Mouse (Mus musculus) midbrain, embryonic 16.5 days (tissue): ENCODE measurements around the gene Sos1. TPM values are rescaled to one million over a fixed set of nuclear protein-coding genes. Genes with fewer than 3 reads are reported as not detected.
A peak's percentile ranks its signal among the peaks of the same experiment; 100 is the strongest.

Experiments used
- ATAC-seq: fragments of 200-750 bp; cut with Nextera tagmentation; 2 replicates; pipeline ENCODE4 v1.8.0; 2017; ENCODE audit warnings: moderate TSS enrichment
- H3K27ac ChIP-seq: fragments of 300-500 bp; sonication (generic); 2 replicates; pipeline ENCODE4 v1.5.1; 2014; ENCODE audit warnings: mild to moderate bottlenecking, low read length, mixed read lengths
- H3K27me3 ChIP-seq: fragments of 300-500 bp; sonication (generic); 2 replicates; pipeline ENCODE4 v1.6.1; 2014; ENCODE audit warnings: low read depth, low read length, mixed read lengths; ENCODE audit not compliant: control insufficient read depth, insufficient read depth
- H3K36me3 ChIP-seq: fragments of 300-500 bp; sonication (generic); 2 replicates; pipeline ENCODE4 v1.6.1; 2014; ENCODE audit warnings: mild to moderate bottlenecking, low read length, moderate library complexity, mixed read lengths; ENCODE audit not compliant: control insufficient read depth, insufficient read depth
- H3K4me1 ChIP-seq: fragments of 300-500 bp; sonication (generic); 2 replicates; pipeline ENCODE4 v1.6.1; 2014; ENCODE audit warnings: mild to moderate bottlenecking, low read length, mixed read lengths; ENCODE audit not compliant: control insufficient read depth, insufficient read depth
- H3K4me2 ChIP-seq: fragments of 300-500 bp; sonication (generic); 2 replicates; pipeline ENCODE4 v1.6.1; 2014; ENCODE audit warnings: mild to moderate bottlenecking, low read length, mixed read lengths
- H3K4me3 ChIP-seq: fragments of 300-500 bp; sonication (generic); 2 replicates; pipeline ENCODE4 v1.5.1; 2014; ENCODE audit warnings: low read depth, mild to moderate bottlenecking, low read length, moderate library complexity, mixed read lengths
- H3K9ac ChIP-seq: fragments of 300-500 bp; sonication (generic); 2 replicates; pipeline ENCODE4 v1.6.1; 2014; ENCODE audit warnings: low read depth, low read length, mixed read lengths
- H3K9me3 ChIP-seq: fragments of 300-500 bp; sonication (generic); replicated peaks from 2 replicates; pipeline ENCODE4 v1.6.1; 2014; ENCODE audit warnings: mild to moderate bottlenecking, low read length, mixed read lengths; ENCODE audit not compliant: control insufficient read depth, poor library complexity, severe bottlenecking
- WGBS: fragments of 180-500 bp; shearing (Covaris S2); extraction: QIAGEN DNeasy Blood & Tissue Kit; methylation state at CpG from one replicate; pipeline ENCODE4 v1.1.7; 2014; 5-methylcytosine and 5-hydroxymethylcytosine counted together
- polyA plus RNA-seq: library from polyadenylated mRNA; unstranded; fragments of >200 nt; fragmentation: Nextera tagmentation; extraction: Ambion mirVana; gene quantifications from 2 replicates; pipeline ENCODE4 v1.2.1, GENCODE M21; 2015

Gene Sos1
- polyA plus RNA-seq, 1 experiment from 2014 or later, result 6.6 TPM

DNA sequence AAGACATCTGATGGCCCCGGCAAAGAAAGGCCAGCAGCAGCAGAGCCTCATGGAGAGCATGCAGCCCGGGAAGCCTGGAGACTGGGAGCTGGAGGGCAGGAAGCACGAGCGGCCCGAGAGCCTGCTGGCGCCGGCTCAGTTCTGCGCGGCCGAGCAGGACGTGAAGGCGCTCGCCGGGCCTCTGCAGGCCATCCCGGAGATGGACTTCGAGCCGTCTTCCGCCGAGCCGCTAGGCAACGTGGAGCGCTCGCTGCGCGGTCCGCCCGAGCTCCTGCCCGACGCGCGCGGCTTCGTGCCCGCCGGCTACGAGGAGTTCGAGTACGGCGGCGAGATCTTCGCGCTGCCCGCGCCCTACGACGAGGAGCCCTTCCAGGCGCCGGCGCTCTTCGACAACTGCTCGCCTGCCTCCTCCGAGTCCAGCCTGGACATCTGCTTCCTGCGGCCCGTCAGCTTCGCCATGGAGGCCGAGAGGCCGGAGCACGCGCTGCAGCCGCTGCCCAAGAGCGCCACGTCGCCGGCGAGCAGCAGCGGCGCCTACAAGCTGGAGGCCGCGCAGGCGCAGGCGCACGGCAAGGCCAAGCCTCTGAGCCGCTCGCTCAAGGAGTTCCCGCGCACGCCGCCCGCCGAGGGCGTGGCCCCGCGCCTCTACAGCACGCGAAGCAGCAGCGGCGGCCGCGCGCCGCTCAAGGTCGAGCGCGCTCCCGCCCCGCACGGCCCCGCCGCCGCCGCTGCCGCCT, 107.1 kb downstream of the Sos1 start, which contains the start of gene Gm10190:
Gene Gm10190 (minus strand): TSS at position 553 of the 737 bp plus-strand sequence.
- Histone ChIP-seq H3K27me3 (no peaks in the 10 kb centered on the region), H3K9me3 (no peaks in the 10 kb centered on the region), H3K36me3 (no peaks in the 10 kb centered on the region), H3K9ac (peak within 1 kb of the TSS; percentile 78), H3K4me3 (peak within 1 kb of the TSS; percentile 53), H3K27ac (peak within 1 kb of the TSS; percentile 87), H3K4me2 (peak within 1 kb of the TSS; percentile 76), H3K4me1 (peaks cover 2% of the 10 kb centered on the region; the same call in 1 of the 2 replicates)
- peak; percentile 99 for ATAC-seq
- 2% methylated on average over 97 of the region's 102 CpGs for WGBS

DNA sequence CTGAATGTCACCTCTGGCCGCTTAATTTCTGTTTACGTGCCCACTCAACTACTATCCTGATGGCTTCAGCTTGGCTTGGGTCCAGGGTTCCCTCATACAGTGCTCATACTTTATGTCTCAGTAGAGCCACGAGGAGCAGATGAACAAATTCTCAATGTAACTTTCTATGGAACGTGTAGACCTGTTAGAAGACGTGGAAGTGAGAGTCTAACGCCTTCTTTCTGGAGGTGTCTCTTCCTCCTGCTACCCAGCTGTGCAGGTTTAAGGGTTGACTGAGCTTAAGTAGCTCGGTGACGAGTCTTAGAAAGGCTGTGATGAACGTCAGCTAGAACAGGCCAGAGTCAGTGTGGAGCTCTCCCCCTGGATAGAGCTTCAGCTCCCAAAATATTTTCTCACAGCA, 111.6 kb downstream of the Sos1 start:
- no peaks in the 10 kb centered on the region for H3K36me3 ChIP-seq
- ATAC-seq, result no peak
- no peaks in the 10 kb centered on the region for H3K9me3 ChIP-seq
- no peak overlapping the region for H3K9ac ChIP-seq
- H3K4me1 ChIP-seq, result peaks cover 2% of the 10 kb centered on the region; the same call in 1 of the 2 replicates
- no peaks in the 10 kb centered on the region for H3K27me3 ChIP-seq
- no peak overlapping the region for H3K4me2 ChIP-seq
- no peak overlapping the region for H3K27ac ChIP-seq
- 81% methylated on average over 9 of the region's 9 CpGs for WGBS
- no peak overlapping the region for H3K4me3 ChIP-seq

DNA sequence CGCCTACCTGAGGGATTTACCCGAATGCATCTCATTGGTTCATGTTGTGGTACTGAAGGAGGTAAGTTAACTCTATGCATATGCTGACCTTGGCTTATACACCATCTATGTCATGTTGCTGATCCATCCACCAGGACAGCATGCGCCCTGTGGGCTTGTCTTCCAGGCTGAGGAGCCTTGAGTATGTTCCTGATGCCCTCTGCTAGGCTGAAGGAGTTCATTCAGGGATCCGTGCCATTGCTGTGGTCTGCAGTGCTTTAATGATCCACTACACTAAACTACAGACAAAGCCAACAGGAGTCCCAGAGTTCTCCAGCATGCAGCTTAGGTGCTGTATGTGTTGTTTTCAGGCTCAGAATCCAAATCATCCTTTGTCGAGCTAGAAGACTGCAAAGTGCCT, 113.0 kb downstream of the Sos1 start:
- H3K27ac ChIP-seq, result no peak overlapping the region
- no peak overlapping the region for H3K4me3 ChIP-seq
- H3K4me1 ChIP-seq, result no peaks in the 10 kb centered on the region
- ATAC-seq, result no peak
- H3K27me3 ChIP-seq, result no peaks in the 10 kb centered on the region
- H3K4me2 ChIP-seq, result no peak overlapping the region
- no peak overlapping the region for H3K9ac ChIP-seq
- H3K36me3 ChIP-seq, result no peaks in the 10 kb centered on the region
- no peaks in the 10 kb centered on the region for H3K9me3 ChIP-seq
- 91% methylated on average over 5 of the region's 5 CpGs for WGBS

DNA sequence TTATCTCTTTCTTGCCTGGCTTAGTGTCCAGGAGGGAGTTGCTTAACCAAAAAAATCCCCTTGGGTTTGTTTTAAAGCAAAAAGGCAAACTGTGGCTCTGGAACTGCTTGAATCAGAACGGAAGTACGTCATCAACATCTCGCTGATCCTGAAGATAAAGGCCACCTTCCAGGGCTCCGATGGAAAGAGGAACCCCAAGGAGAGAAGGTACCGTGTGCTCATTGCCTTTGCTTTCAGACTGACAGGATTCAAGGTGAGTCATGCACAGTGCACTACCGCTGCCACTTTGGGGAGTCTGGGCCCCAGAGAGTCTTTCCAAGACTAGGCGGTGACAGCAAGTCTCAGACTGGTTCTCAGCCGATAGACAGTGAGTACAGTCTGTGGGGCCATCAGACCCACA, 120.0 kb downstream of the Sos1 start:
- H3K9ac ChIP-seq, result no peak overlapping the region

DNA sequence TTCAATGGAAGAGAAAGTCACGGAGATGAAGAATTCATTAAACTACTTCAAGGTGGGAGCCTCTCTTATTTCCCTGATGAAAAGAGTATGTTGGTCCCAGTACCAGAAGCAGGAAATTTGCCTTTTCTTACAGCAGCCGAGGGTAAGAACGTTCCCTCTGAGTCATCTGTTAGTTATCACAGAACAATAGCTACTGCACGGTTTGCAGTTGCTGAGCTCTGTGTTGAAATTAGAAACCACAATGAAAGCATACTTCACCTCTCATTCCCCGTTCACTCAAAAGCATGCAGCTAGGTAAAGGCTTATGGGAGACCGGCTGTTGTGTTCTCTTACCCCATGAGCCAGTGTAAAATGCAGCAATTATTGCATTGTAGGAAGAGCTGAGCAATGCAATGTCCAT, 133.0 kb downstream of the Sos1 start:
- Histone ChIP-seq H3K27me3 (no peaks in the 10 kb centered on the region), H3K4me3 (no peak overlapping the region), H3K9ac (no peak overlapping the region), H3K4me1 (no peaks in the 10 kb centered on the region), H3K36me3 (no peaks in the 10 kb centered on the region), H3K9me3 (no peaks in the 10 kb centered on the region), H3K4me2 (no peak overlapping the region), H3K27ac (no peak overlapping the region)
- WGBS, result 44% methylated on average over 6 of the region's 6 CpGs
- no peak for ATAC-seq

More for the DNA sequence above, 120.0 kb downstream of the Sos1 start:
- H3K4me3 ChIP-seq, result no peak overlapping the region
- no peaks in the 10 kb centered on the region for H3K27me3 ChIP-seq
- no peaks in the 10 kb centered on the region for H3K36me3 ChIP-seq
- ATAC-seq, result no peak
- no peak overlapping the region for H3K27ac ChIP-seq
- WGBS, result 92% methylated on average over 8 of the region's 8 CpGs
- no peaks in the 10 kb centered on the region for H3K9me3 ChIP-seq
- no peak overlapping the region for H3K4me2 ChIP-seq
- H3K4me1 ChIP-seq, result no peaks in the 10 kb centered on the region

DNA sequence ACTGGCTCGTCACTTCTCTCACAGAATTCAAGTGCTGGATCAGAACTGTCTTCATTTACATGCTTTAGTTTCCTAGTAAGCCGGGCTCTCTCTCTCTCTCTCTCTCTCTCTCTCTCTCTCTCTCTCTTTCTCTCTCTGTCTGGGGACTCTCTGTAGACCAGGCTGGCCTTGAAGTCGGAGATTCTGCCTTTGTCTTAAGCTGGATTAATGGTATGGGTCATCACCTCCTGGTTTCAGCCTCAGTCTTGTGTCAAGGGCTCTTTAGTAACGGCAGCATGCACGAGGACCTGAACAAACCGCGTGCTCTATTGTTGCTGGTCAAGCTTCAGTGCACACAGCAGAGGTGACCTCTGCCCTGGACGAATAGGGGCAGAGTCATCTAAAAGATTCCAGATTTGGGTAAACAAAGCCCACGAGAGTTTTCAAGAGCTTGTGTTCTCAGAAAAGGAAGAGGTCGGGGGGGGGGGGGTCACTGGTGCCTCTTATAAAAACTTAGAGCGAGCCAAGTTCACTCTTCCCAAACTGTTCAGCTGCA, 133.6 kb downstream of the Sos1 start:
- H3K27me3 ChIP-seq, result no peaks in the 10 kb centered on the region
- H3K4me3 ChIP-seq, result no peak overlapping the region
- ATAC-seq, result no peak
- no peaks in the 10 kb centered on the region for H3K4me1 ChIP-seq
- WGBS, result 15% methylated on average over 11 of the region's 11 CpGs
- no peak overlapping the region for H3K9ac ChIP-seq
- H3K27ac ChIP-seq, result no peak overlapping the region
- no peak overlapping the region for H3K4me2 ChIP-seq
- H3K36me3 ChIP-seq, result no peaks in the 10 kb centered on the region
- H3K9me3 ChIP-seq, result no peaks in the 10 kb centered on the region

DNA sequence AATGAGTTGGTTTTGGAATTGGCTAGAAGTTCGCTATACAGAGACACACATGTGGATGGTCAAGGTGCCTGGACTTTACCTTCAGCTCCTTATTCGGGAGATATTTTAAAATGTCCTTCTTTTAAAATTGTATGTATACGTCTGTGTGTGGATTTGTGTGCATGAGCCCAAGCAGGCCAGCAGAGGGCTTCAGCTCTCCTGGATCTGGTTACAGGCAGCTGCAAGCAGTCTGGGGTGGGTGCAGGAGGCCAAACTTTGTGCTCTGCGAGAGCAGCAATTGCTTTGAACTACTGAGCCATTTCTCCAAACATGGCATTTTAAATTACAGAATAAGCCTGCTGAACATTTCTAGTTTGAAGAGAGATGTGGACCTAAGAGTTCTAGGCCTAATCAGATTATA, 135.0 kb downstream of the Sos1 start:
- ATAC-seq, result no peak
- no peaks in the 10 kb centered on the region for H3K27me3 ChIP-seq
- H3K36me3 ChIP-seq, result no peaks in the 10 kb centered on the region
- WGBS, result 78% methylated on average over 4 of the region's 4 CpGs
- H3K9ac ChIP-seq, result no peak overlapping the region
- no peak overlapping the region for H3K4me2 ChIP-seq
- H3K4me1 ChIP-seq, result no peaks in the 10 kb centered on the region
- no peak overlapping the region for H3K4me3 ChIP-seq
- H3K9me3 ChIP-seq, result no peaks in the 10 kb centered on the region
- H3K27ac ChIP-seq, result no peak overlapping the region

Other genes with a start within 250 kb of the Sos1 start
- gene Morn2, start 190.2 kb downstream of the Sos1 start, polyA plus RNA-seq, result 48.7 and 48.8 TPM in 2 replicates
- 57.0 and 59.4 TPM in 2 replicates for gene Dhx57, start 190.0 kb downstream of the Sos1 start, polyA plus RNA-seq
- 0.92 and 2.2 TPM in 2 replicates for gene Arhgef33, start 173.0 kb downstream of the Sos1 start, polyA plus RNA-seq
- 3.9 and 4.8 TPM in 2 replicates for gene Gm10190, start 106.9 kb downstream of the Sos1 start, polyA plus RNA-seq
- gene Cdkl4, start 97.4 kb upstream of the Sos1 start, polyA plus RNA-seq, result 6.3 and 6.4 TPM in 2 replicates
- 21.2 and 26.3 TPM in 2 replicates for gene Map4k3, start 248.0 kb upstream of the Sos1 start, polyA plus RNA-seq